Mouse (Mus musculus): ENCODE measurements around the gene Hmgn5.

Hmgn5 gene

DNA sequence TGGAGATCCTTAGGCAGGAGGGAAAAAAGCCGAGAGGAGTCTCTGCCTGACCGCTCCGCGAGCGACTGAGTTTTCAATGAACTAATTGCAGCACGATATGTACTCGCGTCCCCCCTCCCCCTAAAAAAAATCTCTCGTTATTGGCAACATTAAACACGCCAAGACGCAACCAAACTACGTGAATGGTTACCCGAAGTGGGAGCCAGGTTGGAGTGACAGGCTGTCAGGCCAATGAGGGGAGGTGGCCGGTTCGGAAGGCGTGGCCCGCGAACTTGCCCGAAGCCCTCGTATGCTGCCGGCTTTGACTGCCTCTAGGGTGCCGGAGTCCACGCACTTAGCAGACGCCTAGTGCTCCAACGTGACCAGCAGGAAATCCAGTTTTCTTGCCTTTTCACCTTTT, at the start of gene Hmgn5:
Gene Hmgn5, minus strand, starts transcription at position 122 of the 400 bp plus-strand sequence.
- DNase-seq (ENCODE audit: low spot score) = peak; percentile 93

DNA sequence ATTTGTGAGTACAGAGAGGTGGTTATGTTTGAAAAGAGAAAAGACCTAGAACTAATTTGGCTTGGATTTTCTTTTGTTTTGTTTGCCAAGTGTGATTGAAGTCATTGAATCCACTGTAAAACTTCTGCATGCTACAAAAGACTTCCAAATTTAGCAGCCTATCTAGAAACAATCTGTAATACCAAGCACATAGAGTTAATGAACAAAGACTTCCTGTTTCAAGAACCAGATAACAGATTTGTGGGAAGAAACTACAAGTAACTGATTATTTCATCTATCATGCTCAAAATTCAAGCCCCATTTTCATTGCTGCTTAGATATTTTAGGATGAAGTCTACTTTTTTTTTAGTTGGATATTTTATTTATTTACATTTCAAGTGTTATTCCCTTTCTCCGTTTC, 34.6 kb upstream of the Hmgn5 start:
- no peak for DNase-seq (ENCODE audit: low spot score)

DNA sequence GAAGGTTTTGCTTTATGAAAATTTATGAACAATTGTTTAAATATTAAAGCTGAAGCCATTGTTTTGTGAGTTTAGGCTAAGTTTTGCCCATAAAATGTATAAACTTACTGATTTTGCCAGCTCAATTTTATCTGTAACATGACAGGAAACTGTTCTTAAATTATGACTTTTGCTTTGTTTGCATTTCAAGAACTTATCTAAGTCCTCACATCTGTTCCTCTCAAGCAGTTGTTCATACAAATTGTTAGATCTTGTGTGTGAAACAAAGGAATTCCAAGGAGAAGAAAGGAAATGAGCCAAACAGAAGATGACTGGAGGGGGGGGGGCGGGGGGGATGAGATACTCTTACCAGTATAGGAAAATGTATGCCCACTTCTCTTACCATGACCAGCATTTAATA, 13.0 kb upstream of the Hmgn5 start:
- no peak for DNase-seq (ENCODE audit: low spot score)

DNA sequence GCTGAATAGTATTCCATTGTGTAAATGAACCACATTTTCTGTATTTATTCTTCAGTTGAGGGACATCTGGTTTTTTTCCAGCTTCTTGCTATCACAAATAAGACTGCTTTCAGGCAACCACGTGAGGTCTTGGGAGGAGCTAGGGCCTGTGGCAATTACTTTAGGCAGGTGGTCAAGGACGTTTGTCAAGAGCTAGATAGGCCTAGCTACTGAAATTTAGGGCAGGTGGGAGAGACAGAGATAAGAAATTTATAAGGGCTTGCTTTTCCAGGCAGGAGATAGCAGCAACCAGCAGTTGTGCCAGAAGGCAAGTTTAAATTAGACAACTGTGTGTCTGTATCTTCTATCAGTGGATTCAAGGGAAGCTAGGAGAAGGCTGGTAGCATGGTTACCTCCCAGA, 7.7 kb upstream of the Hmgn5 start:
- DNase-seq (ENCODE audit: low spot score) = no peak

DNA sequence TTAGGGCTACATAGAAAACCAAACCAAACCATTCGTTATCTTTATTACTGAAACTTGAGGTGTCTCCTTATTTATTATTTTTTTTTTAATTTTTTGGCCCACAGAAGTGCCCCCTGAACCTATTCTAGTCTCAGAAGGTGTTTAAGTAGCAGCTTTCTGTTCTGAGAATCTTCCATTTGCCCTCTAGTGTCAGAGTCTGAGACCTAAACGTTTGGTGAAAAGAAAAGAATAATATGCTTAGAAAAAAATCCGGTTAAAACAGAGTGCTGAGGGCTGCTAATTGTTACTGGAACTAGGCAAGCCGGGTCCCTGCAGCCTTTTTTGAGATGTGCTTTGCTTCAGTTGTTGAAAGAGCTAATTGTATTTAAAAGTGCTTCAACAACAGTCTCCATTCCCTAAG, 962 bp upstream of the Hmgn5 start:
- no peak for DNase-seq (ENCODE audit: low spot score)

DNA sequence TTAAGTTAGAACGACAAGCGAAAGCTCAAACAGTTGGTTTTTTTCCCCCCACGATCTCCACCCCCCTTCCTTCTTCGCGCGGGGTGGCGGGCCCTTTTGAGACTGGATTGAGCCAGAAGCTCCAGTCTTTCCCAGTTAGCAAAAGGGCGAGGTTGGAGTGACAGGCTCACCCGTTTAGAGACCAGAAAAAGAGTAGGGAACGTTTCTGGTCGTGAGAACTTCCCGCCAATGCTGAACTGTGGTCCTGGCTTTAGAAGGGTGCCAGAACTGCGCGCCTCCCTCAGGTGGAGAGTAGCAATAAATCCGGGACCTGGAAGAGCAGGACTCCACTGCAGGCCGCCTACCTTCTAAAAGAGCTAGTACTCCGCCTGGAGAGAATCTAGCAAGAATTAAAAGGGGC, 482 bp upstream of the Hmgn5 start:
- DNase-seq (ENCODE audit: low spot score) = peak; percentile 44

DNA sequence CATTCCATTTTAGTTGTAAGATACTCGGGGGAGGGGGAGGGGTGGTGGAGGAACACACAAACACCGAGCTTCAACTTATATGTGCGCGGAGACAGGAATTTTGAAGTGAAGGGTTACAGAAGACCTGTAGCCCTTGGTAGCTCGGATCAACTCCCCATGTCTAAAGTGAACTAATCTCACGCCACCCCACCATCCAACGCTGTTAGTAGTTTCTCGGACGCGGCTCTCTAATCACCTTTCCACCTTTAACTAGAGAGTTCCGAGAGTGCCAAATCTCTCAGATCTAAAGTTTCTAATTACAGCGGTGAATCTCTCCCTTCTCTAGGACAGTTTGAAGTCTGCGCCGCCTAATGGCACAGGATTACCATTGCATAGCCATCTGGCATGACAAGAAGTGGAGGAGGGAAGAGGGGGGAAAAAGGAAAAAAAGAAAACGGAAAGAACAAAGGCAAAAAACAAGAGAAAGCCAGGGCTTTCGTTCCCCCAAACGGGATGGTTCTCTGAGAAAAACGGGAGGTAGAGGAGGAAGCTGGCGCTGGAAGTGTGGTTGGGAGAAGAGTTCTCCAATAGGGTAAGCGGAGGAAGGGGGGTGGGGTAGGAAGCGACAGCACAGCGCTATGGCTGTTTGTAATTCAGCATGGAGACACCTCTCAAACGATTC, 703 bp downstream of the Hmgn5 start:
- DNase-seq (ENCODE audit: low spot score) = peak; percentile 48

DNA sequence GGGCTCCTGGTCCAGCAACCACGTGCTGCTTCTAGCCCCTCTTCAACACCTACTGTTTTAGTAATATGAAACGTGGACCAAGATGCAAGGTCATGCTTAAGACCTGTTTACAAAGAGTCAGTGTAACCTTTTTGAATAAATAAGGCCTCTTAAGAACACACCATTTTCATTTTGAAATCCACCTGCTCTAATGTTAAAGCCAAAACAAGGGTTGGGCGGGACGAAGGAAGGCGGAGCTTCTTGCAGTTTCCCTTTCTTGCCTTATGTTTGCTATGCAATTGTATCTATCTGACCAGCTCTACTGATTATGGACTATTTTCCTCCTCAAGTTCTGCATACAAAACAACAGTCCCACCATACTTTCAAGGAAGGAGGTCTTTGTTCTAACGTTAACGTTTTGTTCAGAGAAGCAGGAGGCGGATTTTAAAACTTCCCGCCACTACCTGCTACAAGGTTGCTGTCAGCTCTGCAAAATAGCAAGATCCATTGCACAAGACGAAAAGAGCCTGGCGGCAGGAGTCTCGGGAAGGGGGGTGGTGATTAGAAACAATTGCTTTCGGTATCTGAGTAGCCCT, 1.5 kb downstream of the Hmgn5 start:
- no peak for DNase-seq (ENCODE audit: low spot score)

DNA sequence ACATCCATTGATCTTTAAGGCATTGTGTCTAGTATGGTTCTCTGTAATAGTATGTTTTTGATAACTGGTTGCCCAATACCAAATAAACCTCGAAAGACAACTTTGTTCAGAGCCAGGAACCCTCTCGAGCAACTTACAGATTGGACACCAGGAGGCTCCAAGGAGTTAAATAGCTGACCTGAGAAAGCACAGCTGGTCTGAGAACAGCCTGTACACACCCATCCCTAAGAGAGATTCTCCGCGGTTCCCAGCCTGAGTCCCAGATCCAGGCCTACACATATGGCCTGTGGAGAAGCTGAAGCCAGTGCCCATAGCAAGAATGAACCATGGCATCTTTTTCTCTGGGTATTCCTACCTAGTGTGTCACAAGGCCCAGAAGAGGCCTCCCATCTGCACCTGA, 11.9 kb downstream of the Hmgn5 start:
- DNase-seq (ENCODE audit: low spot score) = no peak
